Mouse (Mus musculus) heart, postnatal 10 days (tissue): ENCODE data around the gene Syt1. TPM values are rescaled to one million over a fixed set of nuclear protein-coding genes. Genes with fewer than 3 reads are reported as not detected.
A peak's percentile ranks its signal among the peaks of the same experiment; 100 is the strongest.

Experiments
- DNase-seq, 2 experiments: peaks; one replicate each; pipeline ENCODE4 v3.0.0; 2021
- intact Hi-C: fragments of 180-260 bp; cut with DNase I; formaldehyde crosslinking; loops from one replicate; pipeline ENCODE4 v1.15.1; 2025
- total RNA-seq, 2 experiments: library from RNA; stranded (reverse); gene quantifications; 2 replicates each; pipeline ENCODE4 v1.2.3; 2021

Gene Syt1
- total RNA-seq, 2 experiments from 2014 or later = 0.07 TPM

- intact Hi-C loops = no loop called here
- DNase-seq = no peak
Observed at GRCm38 (mm10) chr10:108583694-108584093, 427.1 kb downstream of the Syt1 start.

- intact Hi-C loops = no loop called here
- DNase-seq = no peak
Observed at GRCm38 (mm10) chr10:108582397-108582730, 428.4 kb downstream of the Syt1 start.

DNA sequence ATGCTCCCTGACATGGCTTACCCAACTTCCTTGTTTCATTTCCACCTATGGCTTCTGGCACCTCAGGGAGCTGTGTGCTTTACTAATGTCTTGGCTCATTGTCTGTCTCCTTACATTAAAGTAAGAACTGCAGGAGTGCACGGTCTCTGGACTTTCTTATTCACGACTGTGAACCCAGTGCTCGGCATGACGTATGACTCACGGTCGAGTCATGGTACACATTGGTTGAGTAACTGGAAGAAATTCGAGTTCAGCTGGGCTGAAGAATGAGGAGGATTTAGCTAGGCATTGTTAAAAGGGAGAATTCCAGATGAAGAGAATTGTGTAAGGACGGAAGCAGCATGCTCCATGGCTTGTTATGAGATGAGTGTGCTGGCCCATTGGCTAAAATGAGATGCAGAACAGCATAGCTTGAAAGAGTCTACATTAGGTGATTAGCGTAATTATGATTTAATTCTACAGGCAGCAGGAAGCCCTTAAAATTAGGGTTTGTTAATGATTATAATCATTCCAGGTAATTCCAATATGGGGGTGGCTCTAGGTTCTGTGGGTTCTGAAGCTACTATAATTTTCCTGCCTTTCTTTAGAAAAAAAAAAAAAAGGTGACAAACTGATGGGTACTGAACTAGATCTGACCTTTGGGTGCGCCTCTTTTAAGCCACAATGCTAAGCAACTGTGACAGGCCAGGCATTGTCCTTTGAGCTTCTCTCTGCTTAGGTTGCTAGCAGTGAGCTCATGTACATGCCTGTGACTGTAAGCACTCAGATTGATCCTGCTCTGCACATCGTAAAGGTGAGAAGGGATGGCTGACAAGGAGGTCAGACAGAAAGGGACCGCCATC, 429.0 kb downstream of the Syt1 start:
- DNase-seq = no peak
- intact Hi-C loops = no loop called here

DNA sequence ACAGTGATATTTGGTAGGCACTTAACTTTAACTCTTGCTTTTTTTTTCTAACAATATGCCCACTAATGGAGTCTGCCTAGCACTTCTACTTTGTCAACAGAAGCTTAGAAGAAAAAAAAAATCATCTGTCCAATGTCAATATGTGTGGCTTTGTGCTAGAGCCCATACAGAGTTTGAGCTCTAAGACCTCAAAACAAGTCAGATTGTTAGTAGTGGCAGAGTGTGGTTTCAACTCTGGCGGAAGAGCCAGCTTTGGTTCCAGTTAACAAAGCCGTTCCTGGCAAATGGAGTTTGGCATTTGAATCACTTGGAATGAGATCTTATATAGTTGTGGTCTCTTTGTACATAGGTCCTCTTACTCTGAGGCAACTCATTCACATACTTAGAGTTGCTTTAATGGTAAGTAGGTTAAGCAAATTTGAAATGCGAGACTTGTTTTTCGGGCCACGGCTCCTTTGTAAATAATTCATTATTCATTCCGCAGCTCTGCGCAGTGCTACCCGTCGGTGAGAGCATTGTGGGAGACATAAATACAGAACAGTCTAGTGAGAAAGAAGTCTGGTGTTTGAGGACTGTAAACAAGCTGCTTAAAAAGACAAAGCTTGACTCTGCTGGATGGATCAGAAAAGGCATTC, 429.9 kb downstream of the Syt1 start:
- intact Hi-C loops = no loop called here
- DNase-seq = no peak

- intact Hi-C loops = no loop called here
- DNase-seq = no peak
Observed at GRCm38 (mm10) chr10:108579396-108579795, 431.4 kb downstream of the Syt1 start.

- DNase-seq = no peak
- intact Hi-C loops = no loop called here
Observed at GRCm38 (mm10) chr10:108577611-108578010, 433.2 kb downstream of the Syt1 start.

DNA sequence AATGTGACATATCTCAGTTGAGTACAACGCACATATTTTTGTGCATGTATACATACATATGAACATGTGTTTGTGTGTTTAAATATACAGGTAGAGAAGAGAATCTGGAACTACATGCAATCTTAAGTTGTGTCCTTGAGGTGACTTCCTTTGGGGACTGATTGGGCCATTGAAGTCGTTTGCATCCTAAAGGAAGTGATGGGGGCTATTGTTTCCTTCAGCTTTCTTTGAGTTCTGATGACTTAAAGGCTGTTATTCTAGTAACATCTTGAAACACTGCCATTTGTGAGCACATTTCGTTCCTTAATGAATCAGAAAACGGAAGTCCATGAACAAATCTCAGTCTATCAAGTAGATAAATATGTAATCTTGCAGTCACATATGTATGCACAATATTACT, 438.0 kb downstream of the Syt1 start:
- no peak for DNase-seq
- intact Hi-C loops = no loop called here

- intact Hi-C loops = no loop called here
- DNase-seq = no peak
Observed at GRCm38 (mm10) chr10:108571104-108571503, 439.7 kb downstream of the Syt1 start.

- no peak for DNase-seq
- intact Hi-C loops = no loop called here
Observed at GRCm38 (mm10) chr10:108569568-108570139, 441.1 kb downstream of the Syt1 start.

DNA sequence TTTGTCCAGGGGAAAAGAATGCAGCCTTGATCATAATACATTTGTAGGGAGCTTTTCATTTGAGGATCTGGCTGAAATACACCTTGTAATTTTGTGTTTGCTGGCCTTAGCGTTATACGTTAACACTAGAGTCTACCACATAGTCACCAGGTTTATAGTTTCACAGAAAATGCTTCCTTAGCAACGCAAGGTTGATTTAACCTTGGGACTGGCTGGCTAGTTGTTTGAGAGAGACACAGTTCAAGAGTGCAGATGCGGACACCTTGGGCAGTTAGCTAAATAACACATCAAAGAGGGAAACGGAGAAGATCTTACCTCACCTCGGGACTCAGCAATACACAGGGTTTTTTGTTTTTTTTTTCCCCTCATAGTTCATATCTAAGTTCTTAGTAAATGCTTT, 441.9 kb downstream of the Syt1 start:
- intact Hi-C loops = no loop called here

DNA sequence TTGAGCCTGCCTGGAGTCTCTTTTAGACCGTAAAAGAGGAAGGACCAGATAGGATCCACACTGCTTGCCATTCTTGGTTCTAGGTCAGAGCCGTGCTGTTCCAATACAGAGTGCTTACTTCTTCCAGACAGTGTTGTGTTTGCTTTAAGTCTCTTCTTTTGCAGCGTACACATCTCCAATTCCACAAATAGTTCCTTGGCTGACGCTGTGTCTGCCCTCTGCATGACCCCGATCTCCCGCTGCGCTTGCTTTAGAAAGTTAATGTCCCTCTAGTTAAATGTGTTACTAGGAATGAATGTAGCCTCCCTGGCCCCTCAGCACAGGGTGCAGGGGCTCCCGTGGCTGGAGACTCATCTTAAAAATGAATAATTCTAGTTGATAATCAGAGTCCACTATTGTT, 442.6 kb downstream of the Syt1 start:
- DNase-seq = peak; percentile 37 to 55
- intact Hi-C loops = no loop called here

More for the DNA sequence above, 441.9 kb downstream of the Syt1 start:
- DNase-seq = peak; percentile 5 to 6

GRCm38 (mm10) chr10:108567456-108567855, 443.3 kb downstream of the Syt1 start:
- intact Hi-C loops = no loop called here
- DNase-seq = no peak

- no peak for DNase-seq
- intact Hi-C loops = no loop called here
Observed at GRCm38 (mm10) chr10:108559607-108559908, 451.2 kb downstream of the Syt1 start.

DNA sequence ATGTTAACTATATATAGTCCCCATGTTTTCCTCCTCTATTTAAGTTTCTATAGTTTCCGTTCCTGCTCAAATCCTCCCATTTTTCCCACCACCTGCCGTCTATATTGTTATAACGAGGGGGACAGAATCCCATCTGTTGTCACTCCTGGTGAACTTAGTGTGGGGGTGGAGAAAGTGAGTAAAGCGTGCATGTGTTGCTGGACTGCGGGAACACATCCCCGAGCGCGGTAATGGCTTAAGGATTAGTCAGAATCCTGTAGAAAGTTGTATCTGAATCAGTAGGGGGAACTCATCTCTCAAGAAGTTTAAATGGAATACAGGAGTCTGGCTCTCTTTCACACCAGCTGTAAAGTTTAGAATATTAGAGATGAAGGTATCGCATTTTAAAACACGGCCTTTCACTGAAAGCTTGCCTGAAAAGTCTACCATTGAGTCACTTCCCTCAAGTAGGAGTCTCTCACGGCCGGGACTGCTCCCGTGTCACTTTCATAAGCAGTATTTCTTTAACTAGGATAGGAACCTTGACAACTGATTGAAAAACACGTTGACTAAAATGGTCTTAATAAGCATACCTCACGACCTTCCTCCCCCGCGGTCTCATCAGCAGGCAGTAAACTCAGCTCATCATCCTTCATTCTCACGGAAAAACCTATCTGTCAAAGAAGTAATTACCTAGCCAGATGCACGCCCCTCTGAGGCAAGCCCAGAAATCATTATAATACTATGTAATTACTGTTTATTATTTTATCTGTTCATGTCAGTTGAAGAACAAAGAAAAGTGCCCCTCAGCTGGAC, 451.8 kb downstream of the Syt1 start:
- no peak for DNase-seq
- intact Hi-C loops = no loop called here

DNA sequence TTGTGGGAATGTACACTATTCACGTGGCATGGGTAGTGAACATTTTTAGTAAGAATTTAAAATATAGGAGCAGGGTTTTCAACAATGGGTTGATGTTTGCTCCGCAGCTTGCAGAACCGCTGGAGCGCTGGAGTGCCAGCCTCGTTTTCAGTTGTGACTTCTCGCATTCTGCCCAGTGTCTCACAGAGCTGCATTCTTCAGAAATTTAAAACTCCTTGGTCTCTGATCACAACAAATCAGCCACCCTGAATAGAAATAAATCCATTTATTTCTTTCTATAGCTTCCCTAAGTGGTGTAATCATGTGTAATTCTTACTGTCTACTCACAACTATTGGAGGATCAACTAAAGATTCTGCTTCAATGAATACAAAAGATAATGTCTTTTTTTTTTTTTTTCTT, 458.2 kb downstream of the Syt1 start:
- intact Hi-C loops = no loop called here
- no peak for DNase-seq

DNA sequence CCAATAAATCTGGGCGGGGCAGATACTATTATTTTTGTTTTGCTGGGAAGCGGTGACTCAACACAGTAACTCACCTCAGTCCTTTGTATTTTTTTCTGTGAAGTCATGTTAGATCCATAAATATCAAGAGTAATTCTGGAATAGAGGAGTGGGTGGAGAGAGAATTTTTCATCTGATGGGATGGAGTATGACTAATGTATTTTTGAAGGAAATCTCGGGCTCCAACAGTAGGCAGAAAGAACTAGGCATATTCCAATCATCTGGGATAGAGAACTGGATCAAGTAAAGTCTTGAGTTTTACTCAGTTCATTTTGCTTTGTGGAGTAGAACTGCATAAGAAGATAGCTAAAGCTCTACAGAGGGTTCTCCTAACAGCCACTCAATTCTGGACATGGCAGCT, 465.1 kb downstream of the Syt1 start:
- DNase-seq = no peak
- intact Hi-C loops = no loop called here

DNA sequence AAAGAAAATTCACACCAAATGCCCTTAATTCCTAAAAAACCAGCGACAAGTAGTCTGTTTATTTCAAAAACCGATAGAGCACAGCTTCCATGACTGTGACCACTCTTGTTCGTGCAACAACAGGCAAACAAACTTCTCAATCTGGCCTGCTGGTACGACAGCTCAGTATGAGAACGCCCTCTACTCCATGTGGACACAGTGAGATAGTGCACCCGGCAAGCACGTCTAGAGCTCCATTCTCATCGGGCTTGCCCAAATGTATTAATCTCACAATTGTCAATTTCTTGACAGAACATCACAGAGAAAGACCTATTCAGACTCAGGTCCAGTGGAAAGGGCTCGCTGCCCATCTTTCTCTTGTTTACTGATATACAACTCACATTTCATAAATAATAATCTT, 469.2 kb downstream of the Syt1 start:
- intact Hi-C loops = no loop called here
- DNase-seq = no peak

DNA sequence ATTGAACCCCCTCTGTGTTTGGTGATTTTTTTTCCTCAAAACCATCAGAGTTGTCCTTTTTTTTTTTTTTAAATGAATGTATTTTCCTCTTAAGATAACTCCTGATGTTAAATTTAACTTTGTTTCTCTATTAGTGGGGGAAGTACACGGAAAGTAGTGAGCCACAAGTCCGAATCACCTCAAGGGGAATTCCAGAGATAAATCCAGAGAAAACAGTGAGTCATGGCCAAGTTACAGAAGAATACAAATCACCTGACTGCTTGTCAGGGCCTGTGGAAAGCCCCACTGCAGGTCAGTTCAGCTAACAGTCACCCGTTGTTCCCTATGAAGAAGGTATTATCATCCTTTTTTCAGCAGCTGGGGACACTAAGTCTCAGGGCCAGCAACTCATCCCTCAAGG, 472.2 kb downstream of the Syt1 start:
- intact Hi-C loops = loop anchor here (2.0 to 5.0 kb wide), 4 partner anchors 92 to 736 kb away; no protein-coding TSS in a partner anchor
- DNase-seq = peak in 1 of 2 experiments; percentile 8

DNA sequence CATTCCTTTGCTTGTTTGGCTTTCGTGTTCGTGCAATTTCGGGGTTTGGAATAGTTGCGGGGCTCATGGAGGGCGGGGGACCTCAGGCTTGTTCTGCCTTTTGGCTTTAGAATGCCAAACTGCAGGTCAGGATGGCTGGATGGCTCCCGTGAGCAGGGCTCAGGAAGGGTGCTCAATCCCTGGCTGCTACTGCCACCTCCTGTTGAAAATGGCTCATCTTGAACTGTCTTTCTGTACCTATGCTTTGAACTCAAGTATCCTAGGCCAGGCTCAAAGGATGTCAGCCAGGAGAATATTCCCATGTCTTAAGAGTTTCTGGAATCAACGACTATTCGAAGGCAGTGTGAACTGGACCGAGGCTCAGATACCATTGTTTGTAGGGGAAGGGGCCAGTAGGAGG, 473.1 kb downstream of the Syt1 start:
- DNase-seq = peak; percentile 65 to 69
- intact Hi-C loops = loop anchor here (2.0 to 5.0 kb wide), 4 partner anchors 91 to 735 kb away; no protein-coding TSS in a partner anchor

GRCm38 (mm10) chr10:108535922-108536321, 474.9 kb downstream of the Syt1 start:
- DNase-seq = peak; percentile 8 to 23
- intact Hi-C loops = loop anchor here (5.0 kb wide), 2 partner anchors 679 to 734 kb away; no protein-coding TSS in a partner anchor

DNA sequence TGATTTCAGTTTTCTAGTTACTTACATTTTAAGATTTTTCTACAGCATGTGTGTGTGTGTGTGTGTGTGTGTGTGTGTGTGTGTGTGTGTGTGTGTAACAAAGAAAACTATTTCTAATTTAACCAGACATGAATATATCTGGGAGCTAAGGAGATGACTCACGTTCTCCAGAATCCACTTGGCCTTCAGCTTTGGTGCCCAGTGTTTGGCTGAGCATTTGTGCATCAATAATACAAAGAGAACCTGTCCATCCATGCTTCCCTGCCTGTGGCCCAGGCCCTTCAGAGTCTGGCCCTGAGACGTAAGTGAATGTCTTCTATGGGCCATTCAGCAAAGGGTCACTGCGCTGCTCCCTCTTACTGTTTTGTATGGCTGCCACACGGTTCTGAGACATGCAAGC, 476.7 kb downstream of the Syt1 start:
- intact Hi-C loops = no loop called here
- DNase-seq = no peak
